Mouse (Mus musculus): ENCODE results near the gene Iqcd. TPM values are rescaled to one million over a fixed set of nuclear protein-coding genes. Genes with fewer than 3 reads are reported as not detected.

The Iqcd gene
- polyA plus RNA-seq, 1 experiment from 2014 or later: 0.67 TPM

- Histone ChIP-seq H3K4me1 (ENCODE audit: control insufficient read depth, insufficient read depth, low read length) (peaks cover 36% of the 10 kb centered on the region), H3K27ac (ENCODE audit: low read length) (peak overlapping the region; percentile 82), H3K27me3 (ENCODE audit: control insufficient read depth, insufficient read depth, low read length) (no peaks in the 10 kb centered on the region), H3K9ac (ENCODE audit: low read length) (peak overlapping the region; percentile 34), H3K4me3 (replicated peaks; ENCODE audit: low read length) (no peak overlapping the region), H3K9me3 (replicated peaks; ENCODE audit: control insufficient read depth, low read length) (no peaks in the 10 kb centered on the region), H3K36me3 (ENCODE audit: control insufficient read depth, insufficient read depth, low read length) (peaks cover 4% of the 10 kb centered on the region; the same call in 1 of the 2 replicates), H3K4me2 (ENCODE audit: low read depth, low read length) (peak overlapping the region; percentile 35; the same call in 1 of the 2 replicates)
- ATAC-seq (ENCODE audit: insufficient read depth, low FRiP score): peak; percentile 23; the same call in 1 of the 2 replicates
- WGBS: 41% methylated on average over 26 of the region's 26 CpGs
These were observed 9.5 kb upstream of the Iqcd start for GRCm38 (mm10) chr5:120579211-120579897.

GRCm38 (mm10) chr5:120579898-120580626 lies 8.8 kb upstream of the Iqcd start:
- Histone ChIP-seq H3K36me3 (ENCODE audit: control insufficient read depth, insufficient read depth, low read length) (peaks cover 4% of the 10 kb centered on the region; the same call in 1 of the 2 replicates), H3K9ac (ENCODE audit: low read length) (peak overlapping the region; percentile 34; the same call in 1 of the 2 replicates), H3K9me3 (replicated peaks; ENCODE audit: control insufficient read depth, low read length) (no peaks in the 10 kb centered on the region), H3K4me1 (ENCODE audit: control insufficient read depth, insufficient read depth, low read length) (peaks cover 36% of the 10 kb centered on the region), H3K4me3 (replicated peaks; ENCODE audit: low read length) (no peak overlapping the region), H3K27ac (ENCODE audit: low read length) (peak overlapping the region; percentile 82), H3K4me2 (ENCODE audit: low read depth, low read length) (no peak overlapping the region), H3K27me3 (ENCODE audit: control insufficient read depth, insufficient read depth, low read length) (no peaks in the 10 kb centered on the region)
- ATAC-seq (ENCODE audit: insufficient read depth, low FRiP score): no peak
- 90% methylated on average over 26 of the region's 26 CpGs for WGBS

- ATAC-seq (ENCODE audit: insufficient read depth, low FRiP score): no peak
- H3K4me2 ChIP-seq (ENCODE audit: low read depth, low read length): no peak overlapping the region
- no peak overlapping the region for H3K27ac ChIP-seq (ENCODE audit: low read length)
- peaks cover 40% of the 10 kb centered on the region for H3K4me1 ChIP-seq (ENCODE audit: control insufficient read depth, insufficient read depth, low read length)
- H3K27me3 ChIP-seq (ENCODE audit: control insufficient read depth, insufficient read depth, low read length): no peaks in the 10 kb centered on the region
- H3K4me3 ChIP-seq (replicated peaks; ENCODE audit: low read length): no peak overlapping the region
- 75% methylated on average over 9 of the region's 9 CpGs for WGBS
- no peak overlapping the region for H3K9ac ChIP-seq (ENCODE audit: low read length)
- H3K36me3 ChIP-seq (ENCODE audit: control insufficient read depth, insufficient read depth, low read length): peaks cover 4% of the 10 kb centered on the region; the same call in 1 of the 2 replicates
- H3K9me3 ChIP-seq (replicated peaks; ENCODE audit: control insufficient read depth, low read length): no peaks in the 10 kb centered on the region
These were observed 6.8 kb upstream of the Iqcd start for GRCm38 (mm10) chr5:120582002-120582401.

GRCm38 (mm10) chr5:120583511-120583910 lies 5.3 kb upstream of the Iqcd start:
- Histone ChIP-seq H3K4me3 (replicated peaks; ENCODE audit: low read length) (no peak overlapping the region), H3K9me3 (replicated peaks; ENCODE audit: control insufficient read depth, low read length) (no peaks in the 10 kb centered on the region), H3K27me3 (ENCODE audit: control insufficient read depth, insufficient read depth, low read length) (no peaks in the 10 kb centered on the region), H3K4me2 (ENCODE audit: low read depth, low read length) (no peak overlapping the region), H3K36me3 (ENCODE audit: control insufficient read depth, insufficient read depth, low read length) (peaks cover 4% of the 10 kb centered on the region; the same call in 1 of the 2 replicates), H3K27ac (ENCODE audit: low read length) (no peak overlapping the region), H3K4me1 (ENCODE audit: control insufficient read depth, insufficient read depth, low read length) (peaks cover 36% of the 10 kb centered on the region), H3K9ac (ENCODE audit: low read length) (no peak overlapping the region)
- ATAC-seq (ENCODE audit: insufficient read depth, low FRiP score): no peak
- WGBS: 89% methylated on average over 4 of the region's 4 CpGs

GRCm38 (mm10) chr5:120584968-120585367 lies 3.8 kb upstream of the Iqcd start:
- H3K36me3 ChIP-seq (ENCODE audit: control insufficient read depth, insufficient read depth, low read length): peaks cover 4% of the 10 kb centered on the region; the same call in 1 of the 2 replicates

GRCm38 (mm10) chr5:120586741-120587615 lies 1.8 kb upstream of the Iqcd start:
- peak overlapping the region; percentile 34 for H3K27ac ChIP-seq (ENCODE audit: low read length)
- H3K4me3 ChIP-seq (replicated peaks; ENCODE audit: low read length): peak overlapping the region; percentile 78
- 0 out of 2 replicates have a peak, but pooled peaks cover 4% of the 10 kb centered on the region for H3K9me3 ChIP-seq (replicated peaks; ENCODE audit: control insufficient read depth, low read length)
- H3K4me2 ChIP-seq (ENCODE audit: low read depth, low read length): peak overlapping the region; percentile 88
- peaks cover 22% of the 10 kb centered on the region for H3K4me1 ChIP-seq (ENCODE audit: control insufficient read depth, insufficient read depth, low read length)
- H3K36me3 ChIP-seq (ENCODE audit: control insufficient read depth, insufficient read depth, low read length): peaks cover 4% of the 10 kb centered on the region; the same call in 1 of the 2 replicates
- no peak for ATAC-seq (ENCODE audit: insufficient read depth, low FRiP score)
- peak overlapping the region; percentile 89 for H3K9ac ChIP-seq (ENCODE audit: low read length)
- WGBS: 7% methylated on average over 17 of the region's 17 CpGs
- no peaks in the 10 kb centered on the region for H3K27me3 ChIP-seq (ENCODE audit: control insufficient read depth, insufficient read depth, low read length)

More at GRCm38 (mm10) chr5:120584968-120585367, 3.8 kb upstream of the Iqcd start:
- no peak for ATAC-seq (ENCODE audit: insufficient read depth, low FRiP score)
- 54% methylated on average over 15 of the region's 15 CpGs for WGBS
- Histone ChIP-seq H3K9me3 (replicated peaks; ENCODE audit: control insufficient read depth, low read length) (no peaks in the 10 kb centered on the region), H3K27me3 (ENCODE audit: control insufficient read depth, insufficient read depth, low read length) (no peaks in the 10 kb centered on the region), H3K4me3 (replicated peaks; ENCODE audit: low read length) (no peak overlapping the region), H3K9ac (ENCODE audit: low read length) (no peak overlapping the region), H3K27ac (ENCODE audit: low read length) (no peak overlapping the region), H3K4me1 (ENCODE audit: control insufficient read depth, insufficient read depth, low read length) (peaks cover 25% of the 10 kb centered on the region), H3K4me2 (ENCODE audit: low read depth, low read length) (no peak overlapping the region)

- Histone ChIP-seq H3K9me3 (replicated peaks; ENCODE audit: control insufficient read depth, low read length) (0 out of 2 replicates have a peak, but pooled peaks cover 8% of the 10 kb centered on the region), H3K4me2 (ENCODE audit: low read depth, low read length) (peak overlapping the region; percentile 88), H3K4me1 (ENCODE audit: control insufficient read depth, insufficient read depth, low read length) (peaks cover 22% of the 10 kb centered on the region), H3K9ac (ENCODE audit: low read length) (peak overlapping the region; percentile 89), H3K4me3 (replicated peaks; ENCODE audit: low read length) (peak overlapping the region; percentile 78), H3K27me3 (ENCODE audit: control insufficient read depth, insufficient read depth, low read length) (no peaks in the 10 kb centered on the region), H3K36me3 (ENCODE audit: control insufficient read depth, insufficient read depth, low read length) (peaks cover 4% of the 10 kb centered on the region; the same call in 1 of the 2 replicates), H3K27ac (ENCODE audit: low read length) (peak overlapping the region; percentile 34)
- ATAC-seq (ENCODE audit: insufficient read depth, low FRiP score): no peak
- 14% methylated on average over 9 of the region's 9 CpGs for WGBS
These were observed 1.2 kb upstream of the Iqcd start for GRCm38 (mm10) chr5:120587616-120587926.

- under 1% methylated on average over 29 of the region's 29 CpGs for WGBS
- ATAC-seq (ENCODE audit: insufficient read depth, low FRiP score): no peak
- peak overlapping the region; percentile 34; the same call in 1 of the 2 replicates for H3K27ac ChIP-seq (ENCODE audit: low read length)
These were observed 762 bp upstream of the Iqcd start for GRCm38 (mm10) chr5:120587940-120588568.

More at GRCm38 (mm10) chr5:120587940-120588568, 762 bp upstream of the Iqcd start:
- Histone ChIP-seq H3K9me3 (replicated peaks; ENCODE audit: control insufficient read depth, low read length) (0 out of 2 replicates have a peak, but pooled peaks cover 8% of the 10 kb centered on the region), H3K4me1 (ENCODE audit: control insufficient read depth, insufficient read depth, low read length) (peaks cover 22% of the 10 kb centered on the region), H3K9ac (ENCODE audit: low read length) (peak overlapping the region; percentile 89), H3K36me3 (ENCODE audit: control insufficient read depth, insufficient read depth, low read length) (peaks cover 2% of the 10 kb centered on the region; the same call in 1 of the 2 replicates), H3K4me2 (ENCODE audit: low read depth, low read length) (peak overlapping the region; percentile 88), H3K27me3 (ENCODE audit: control insufficient read depth, insufficient read depth, low read length) (no peaks in the 10 kb centered on the region), H3K4me3 (replicated peaks; ENCODE audit: low read length) (peak overlapping the region; percentile 78)
